Mouse (Mus musculus) heart, postnatal 0 days (tissue): ENCODE results near the gene Itpk1.

Experiments used
- CTCF ChIP-seq: IDR thresholded peaks from 2 replicates; pipeline ENCODE4 v1.5.1; 2016; ENCODE audit warnings: antibody characterized with exemption, control low read depth, low read depth
- EP300 ChIP-seq: IDR thresholded peaks from 2 replicates; pipeline ENCODE4 v1.6.1; 2016; ENCODE audit warnings: antibody characterized with exemption, low read depth

DNA sequence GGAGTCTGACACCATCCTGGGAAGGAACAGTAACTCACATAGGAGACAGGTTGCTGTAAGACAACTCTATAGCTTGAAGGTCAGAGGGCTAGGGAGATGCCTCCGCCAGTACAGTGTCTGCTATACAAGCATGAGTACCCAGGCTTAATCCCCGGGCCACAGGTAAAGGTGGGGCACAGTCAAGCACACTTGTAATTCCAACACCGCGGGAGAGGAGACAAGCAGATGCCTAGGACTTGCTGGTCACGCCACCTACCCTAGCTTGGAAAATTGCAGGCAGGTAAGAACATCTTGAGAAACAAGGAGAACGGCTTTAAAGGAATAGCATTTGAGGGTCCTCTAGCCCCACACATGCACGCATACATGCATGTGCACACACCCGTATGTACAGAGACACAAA lies 97.7 kb downstream of the Itpk1 start:
- TF ChIP-seq CTCF: no peak
- no peak for TF ChIP-seq EP300
